Mouse (Mus musculus): ENCODE data around the gene Fam71d. TPM values are rescaled to one million over a fixed set of nuclear protein-coding genes. Genes with fewer than 3 reads are reported as not detected.

The Fam71d gene
- polyA plus RNA-seq, 1 experiment: 0.17 TPM

DNA sequence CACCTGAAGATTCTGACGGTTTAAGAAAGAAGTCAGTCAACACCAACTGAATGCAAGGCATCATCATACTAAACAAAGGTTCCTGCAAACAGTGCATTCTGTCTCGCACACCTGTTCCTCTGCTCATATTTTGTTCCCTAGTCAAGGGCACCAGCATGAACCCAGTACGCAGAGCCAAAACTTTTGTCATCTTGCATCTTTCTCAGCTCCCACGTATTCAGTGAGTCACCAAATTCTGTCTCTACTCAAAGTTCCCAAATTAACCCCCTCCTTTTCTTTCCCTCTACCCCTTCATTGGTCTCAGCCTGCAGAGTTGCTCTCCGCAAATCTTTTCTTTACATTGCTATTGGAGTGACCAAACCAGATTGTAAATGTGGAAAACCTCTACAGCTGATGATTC is 2.5 kb upstream of the Fam71d start:
- TF ChIP-seq POLR2A (IDR thresholded peaks at IDR 0.05; ENCODE audit: extremely low read depth, insufficient read depth, low read length) (no peak), CTCF (IDR thresholded peaks at IDR 0.05; ENCODE audit: extremely low read depth, insufficient read depth, low read length) (no peak)
- no peak overlapping the region for H3K27ac ChIP-seq (ENCODE audit: insufficient read depth, low read length)
- no peak overlapping the region for H3K4me3 ChIP-seq (ENCODE audit: insufficient read depth, low read length)
- peaks cover 5% of the 10 kb centered on the region; the same call in 1 of the 2 replicates for H3K4me1 ChIP-seq (ENCODE audit: control insufficient read depth, insufficient read depth, low read length)

DNA sequence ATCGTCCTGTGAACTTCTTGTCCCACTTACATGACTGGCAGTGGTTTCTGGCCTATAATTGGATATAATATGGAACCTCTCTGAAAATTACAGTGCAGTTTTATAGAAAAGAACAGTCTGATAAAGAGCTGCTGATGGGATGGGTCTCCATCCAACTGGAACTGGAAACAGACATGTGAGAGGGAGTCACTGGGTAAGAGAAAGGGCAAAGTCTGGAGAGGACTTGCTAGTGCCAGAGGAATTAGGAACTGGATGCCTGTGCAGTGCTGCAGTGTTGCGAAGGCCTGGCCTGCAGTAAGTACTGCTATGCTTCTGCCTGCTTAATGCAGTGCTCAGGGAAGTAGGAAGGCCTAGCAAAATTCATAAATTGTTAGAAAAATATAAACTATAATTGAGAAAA is 1.9 kb downstream of the Fam71d start:
- Histone ChIP-seq H3K27ac (ENCODE audit: insufficient read depth, low read length) (no peak overlapping the region), H3K4me1 (ENCODE audit: control insufficient read depth, insufficient read depth, low read length) (peaks cover 5% of the 10 kb centered on the region; the same call in 1 of the 2 replicates), H3K4me3 (ENCODE audit: insufficient read depth, low read length) (no peak overlapping the region)
- no peak for TF ChIP-seq CTCF (IDR thresholded peaks at IDR 0.05; ENCODE audit: extremely low read depth, insufficient read depth, low read length)

DNA sequence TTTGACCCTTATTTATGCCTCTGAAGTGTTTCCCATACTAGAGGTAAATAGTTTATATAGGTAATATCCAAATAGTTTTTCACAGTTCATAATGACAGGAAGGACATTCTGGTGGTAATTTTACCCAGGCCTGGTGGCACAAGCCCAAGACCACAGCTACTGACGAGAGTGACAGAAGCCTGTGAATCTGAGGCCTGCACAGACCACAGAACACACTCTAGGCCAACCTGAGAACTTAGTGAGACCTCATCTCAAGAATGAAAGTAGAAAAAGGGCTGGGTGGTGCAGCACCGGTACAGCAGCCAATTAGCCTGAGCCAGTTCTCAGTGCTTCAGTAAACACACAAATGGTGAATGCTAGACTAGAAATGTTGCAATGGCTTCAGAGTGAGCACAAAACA is 26.4 kb downstream of the Fam71d start:
- TF ChIP-seq CTCF (IDR thresholded peaks at IDR 0.05; ENCODE audit: extremely low read depth, insufficient read depth, low read length) (no peak), POLR2A (IDR thresholded peaks at IDR 0.05; ENCODE audit: extremely low read depth, insufficient read depth, low read length) (no peak)

GRCm38 (mm10) chr12:78727723-78728122 is 36.4 kb downstream of the Fam71d start:
- TF ChIP-seq POLR2A (IDR thresholded peaks at IDR 0.05; ENCODE audit: extremely low read depth, insufficient read depth, low read length): no peak
- no peak for TF ChIP-seq CTCF (IDR thresholded peaks at IDR 0.05; ENCODE audit: extremely low read depth, insufficient read depth, low read length)
- H3K27ac ChIP-seq (ENCODE audit: insufficient read depth, low read length): no peak overlapping the region
- H3K4me3 ChIP-seq (ENCODE audit: insufficient read depth, low read length): no peak overlapping the region
- no peaks in the 10 kb centered on the region for H3K4me1 ChIP-seq (ENCODE audit: control insufficient read depth, insufficient read depth, low read length)

More for the DNA sequence above, 26.4 kb downstream of the Fam71d start:
- H3K27ac ChIP-seq (ENCODE audit: insufficient read depth, low read length): no peak overlapping the region
- H3K4me3 ChIP-seq (ENCODE audit: insufficient read depth, low read length): no peak overlapping the region
- no peaks in the 10 kb centered on the region for H3K4me1 ChIP-seq (ENCODE audit: control insufficient read depth, insufficient read depth, low read length)

DNA sequence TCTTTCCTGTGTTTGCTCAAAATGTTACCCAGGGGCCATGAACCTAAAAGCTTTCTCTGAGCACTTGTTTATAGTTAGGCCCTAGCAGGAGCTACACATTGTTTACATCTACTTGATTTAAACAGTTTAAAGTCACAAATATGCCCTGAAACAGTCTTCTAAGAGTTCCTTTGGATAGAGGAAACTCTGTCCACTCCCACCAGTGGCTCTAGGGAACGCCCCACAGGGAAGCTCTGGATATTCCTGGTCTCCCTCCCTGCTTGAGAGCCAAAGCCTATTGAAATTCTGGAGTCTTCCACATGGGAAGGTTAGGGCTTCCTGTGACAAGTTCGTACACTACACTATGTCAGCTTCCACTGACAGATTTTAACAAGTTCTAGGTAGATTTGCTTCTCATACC is 48.3 kb downstream of the Fam71d start:
- H3K27ac ChIP-seq (ENCODE audit: insufficient read depth, low read length): no peak overlapping the region
- no peak overlapping the region for H3K4me3 ChIP-seq (ENCODE audit: insufficient read depth, low read length)
- no peaks in the 10 kb centered on the region for H3K4me1 ChIP-seq (ENCODE audit: control insufficient read depth, insufficient read depth, low read length)
- no peak for TF ChIP-seq CTCF (IDR thresholded peaks at IDR 0.05; ENCODE audit: extremely low read depth, insufficient read depth, low read length)
- no peak for TF ChIP-seq POLR2A (IDR thresholded peaks at IDR 0.05; ENCODE audit: extremely low read depth, insufficient read depth, low read length)

DNA sequence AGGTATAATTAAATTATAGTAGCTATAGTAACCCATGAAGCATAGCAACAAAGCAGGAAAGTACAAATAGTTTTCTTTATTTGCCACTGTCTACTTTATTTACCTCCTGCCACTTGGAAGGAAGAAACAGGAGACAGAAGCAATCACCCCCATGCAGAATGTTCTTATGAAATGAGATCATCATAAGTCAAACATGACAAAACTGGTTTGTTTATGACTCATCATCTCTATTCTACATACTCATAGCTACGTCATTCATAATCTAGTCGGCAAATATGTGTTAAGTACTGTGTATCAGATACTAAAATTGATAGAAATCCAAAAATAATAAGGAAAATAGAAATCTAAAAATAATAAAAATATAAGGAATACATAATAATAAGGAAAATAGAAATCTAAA is 49.0 kb downstream of the Fam71d start:
- TF ChIP-seq CTCF (IDR thresholded peaks at IDR 0.05; ENCODE audit: extremely low read depth, insufficient read depth, low read length) (no peak), POLR2A (IDR thresholded peaks at IDR 0.05; ENCODE audit: extremely low read depth, insufficient read depth, low read length) (no peak)
- no peak overlapping the region for H3K27ac ChIP-seq (ENCODE audit: insufficient read depth, low read length)
- no peak overlapping the region for H3K4me3 ChIP-seq (ENCODE audit: insufficient read depth, low read length)
- H3K4me1 ChIP-seq (ENCODE audit: control insufficient read depth, insufficient read depth, low read length): no peaks in the 10 kb centered on the region

- Histone ChIP-seq H3K4me1 (ENCODE audit: control insufficient read depth, insufficient read depth, low read length) (no peaks in the 10 kb centered on the region), H3K4me3 (ENCODE audit: insufficient read depth, low read length) (no peak overlapping the region), H3K27ac (ENCODE audit: insufficient read depth, low read length) (no peak overlapping the region)
- TF ChIP-seq CTCF (IDR thresholded peaks at IDR 0.05; ENCODE audit: extremely low read depth, insufficient read depth, low read length) (no peak), POLR2A (IDR thresholded peaks at IDR 0.05; ENCODE audit: extremely low read depth, insufficient read depth, low read length) (no peak)
Measured at GRCm38 (mm10) chr12:78746226-78746625, 54.9 kb downstream of the Fam71d start.

DNA sequence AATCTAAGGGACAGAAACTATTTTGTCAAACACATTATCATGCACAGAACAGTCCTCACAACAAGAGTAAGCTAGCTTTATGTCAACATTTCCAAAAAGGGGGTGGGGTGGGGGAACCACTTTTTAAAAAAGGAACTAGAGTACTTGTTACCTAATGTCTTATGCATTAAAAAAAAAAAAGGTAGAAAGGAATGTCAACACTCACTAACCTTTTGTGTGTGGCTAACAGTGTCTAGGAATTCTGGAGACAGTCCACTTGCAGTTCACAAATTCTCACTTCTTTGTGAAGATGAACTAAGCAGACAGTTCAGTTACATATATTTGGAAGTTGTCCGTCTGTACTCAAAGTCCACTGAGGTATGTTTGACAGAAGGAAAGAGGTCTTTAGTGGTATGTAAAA is 56.1 kb downstream of the Fam71d start:
- Histone ChIP-seq H3K27ac (ENCODE audit: insufficient read depth, low read length) (no peak overlapping the region), H3K4me1 (ENCODE audit: control insufficient read depth, insufficient read depth, low read length) (no peaks in the 10 kb centered on the region), H3K4me3 (ENCODE audit: insufficient read depth, low read length) (no peak overlapping the region)
- no peak for TF ChIP-seq POLR2A (IDR thresholded peaks at IDR 0.05; ENCODE audit: extremely low read depth, insufficient read depth, low read length)
- no peak for TF ChIP-seq CTCF (IDR thresholded peaks at IDR 0.05; ENCODE audit: extremely low read depth, insufficient read depth, low read length)

DNA sequence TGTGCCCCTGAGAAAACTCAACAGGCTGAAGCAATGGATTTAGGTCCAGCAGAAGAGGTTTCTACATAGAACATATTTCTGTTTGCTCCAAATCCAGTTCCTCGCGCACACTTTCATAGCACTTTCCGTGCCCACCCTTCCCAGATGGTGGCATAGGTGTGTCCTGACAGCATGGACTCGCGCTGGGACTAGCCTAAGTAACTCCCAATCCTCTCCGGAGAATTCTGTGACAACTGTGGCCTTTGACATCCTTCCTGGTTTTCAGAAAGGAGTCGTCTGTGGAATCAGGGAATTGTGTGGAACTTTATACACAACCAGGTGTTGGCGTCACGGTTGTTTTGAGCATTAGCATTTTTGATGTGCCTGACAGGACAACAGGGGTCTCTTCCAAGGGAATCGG is 56.8 kb downstream of the Fam71d start:
- no peaks in the 10 kb centered on the region for H3K4me1 ChIP-seq (ENCODE audit: control insufficient read depth, insufficient read depth, low read length)
- TF ChIP-seq CTCF (IDR thresholded peaks at IDR 0.05; ENCODE audit: extremely low read depth, insufficient read depth, low read length): no peak
- no peak overlapping the region for H3K27ac ChIP-seq (ENCODE audit: insufficient read depth, low read length)
- peak overlapping the region; percentile 69 for H3K4me3 ChIP-seq (ENCODE audit: insufficient read depth, low read length)

GRCm38 (mm10) chr12:78748557-78749377 is 57.4 kb downstream of the Fam71d start, which contains the start of gene Mpp5:
Gene Mpp5, plus strand, starts transcription at chr12:78748907.
- TF ChIP-seq POLR2A (IDR thresholded peaks at IDR 0.05; ENCODE audit: extremely low read depth, insufficient read depth, low read length) (peak; percentile 47; the same call in 1 of the 2 replicates), CTCF (IDR thresholded peaks at IDR 0.05; ENCODE audit: extremely low read depth, insufficient read depth, low read length) (no peak)
- H3K4me1 ChIP-seq (ENCODE audit: control insufficient read depth, insufficient read depth, low read length): no peaks in the 10 kb centered on the region
- H3K4me3 ChIP-seq (ENCODE audit: insufficient read depth, low read length): peak within 1 kb of the TSS; percentile 69
- H3K27ac ChIP-seq (ENCODE audit: insufficient read depth, low read length): peak within 1 kb of the TSS; percentile 55; the same call in 1 of the 2 replicates

Data from cortical plate, adult 2 months (tissue).